Mouse (Mus musculus) cerebellum, postnatal 10 days (tissue): ENCODE results near the gene Cacna1d.
A peak's percentile ranks its signal among the peaks of the same experiment; 100 is the strongest.

Experiments
- DNase-seq, 2 experiments: peaks; one replicate each; pipeline ENCODE4 v3.0.0; 2021; ENCODE audit warnings: mixed read lengths in 2 of 2

Gene Cacna1d

GRCm38 (mm10) chr14:30491342-30491741 lies at the start of gene Cacna1d:
Gene Cacna1d, minus strand, starts transcription at chr14:30491455.
- no peak for DNase-seq

- DNase-seq: no peak
These were observed 42.7 kb upstream of the Cacna1d start for GRCm38 (mm10) chr14:30533780-30534450.

GRCm38 (mm10) chr14:30531896-30532295 lies 40.6 kb upstream of the Cacna1d start:
- no peak for DNase-seq

GRCm38 (mm10) chr14:30531431-30531830 lies 40.2 kb upstream of the Cacna1d start:
- DNase-seq: no peak

- DNase-seq: peak; percentile 34 to 48
These were observed 39.5 kb upstream of the Cacna1d start for GRCm38 (mm10) chr14:30530726-30531269.

- DNase-seq: no peak
These were observed 38.2 kb upstream of the Cacna1d start for GRCm38 (mm10) chr14:30529454-30529853.

- DNase-seq: no peak
These were observed 37.7 kb upstream of the Cacna1d start for GRCm38 (mm10) chr14:30528961-30529360.

- no peak for DNase-seq
These were observed 37.1 kb upstream of the Cacna1d start for GRCm38 (mm10) chr14:30528392-30528791.

GRCm38 (mm10) chr14:30523356-30523755 lies 32.1 kb upstream of the Cacna1d start:
- no peak for DNase-seq

GRCm38 (mm10) chr14:30519323-30519722 lies 28.1 kb upstream of the Cacna1d start:
- DNase-seq: peak in 1 of 2 experiments; percentile 28

- DNase-seq: peak; percentile 81 to 86
These were observed 24.9 kb upstream of the Cacna1d start for GRCm38 (mm10) chr14:30515931-30516723.

- no peak for DNase-seq
These were observed 21.6 kb upstream of the Cacna1d start for GRCm38 (mm10) chr14:30512896-30513295.

GRCm38 (mm10) chr14:30510214-30510763 lies 19.0 kb upstream of the Cacna1d start:
- DNase-seq: no peak

- no peak for DNase-seq
These were observed 13.7 kb upstream of the Cacna1d start for GRCm38 (mm10) chr14:30504990-30505389.

GRCm38 (mm10) chr14:30498202-30498601 lies 6.9 kb upstream of the Cacna1d start:
- peak; percentile 94 to 96 for DNase-seq

GRCm38 (mm10) chr14:30494998-30495397 lies 3.7 kb upstream of the Cacna1d start:
- DNase-seq: peak; percentile 57 to 63

- DNase-seq: peak in 1 of 2 experiments; percentile 21
These were observed 2.0 kb upstream of the Cacna1d start for GRCm38 (mm10) chr14:30493276-30493675.

- peak; percentile 95 to 97 for DNase-seq
These were observed 11.8 kb downstream of the Cacna1d start, which contains the start of gene Dcp1a for GRCm38 (mm10) chr14:30479361-30479948. Gene Dcp1a, plus strand, starts transcription at chr14:30479535.

GRCm38 (mm10) chr14:30474416-30474815 lies 16.8 kb downstream of the Cacna1d start:
- DNase-seq: no peak

GRCm38 (mm10) chr14:30473605-30474004 lies 17.6 kb downstream of the Cacna1d start:
- DNase-seq: no peak

- no peak for DNase-seq
These were observed 27.9 kb downstream of the Cacna1d start for GRCm38 (mm10) chr14:30463312-30463711.

- DNase-seq: peak; percentile 92 to 93
These were observed 31.2 kb downstream of the Cacna1d start for GRCm38 (mm10) chr14:30459891-30460523.
